Mouse (Mus musculus) kidney, postnatal 0 days (tissue): Measurements from ENCODE around the gene Fbxw7. TPM values are rescaled to one million over a fixed set of nuclear protein-coding genes. Genes with fewer than 3 reads are reported as not detected.

ENCODE experiments used
- ATAC-seq: fragments of 200-750 bp; cut with Nextera tagmentation; replicated peaks from 2 replicates; pipeline ENCODE4 v1.8.0; 2017; ENCODE audit warnings: low read depth, moderate number of reproducible peaks, moderate TSS enrichment, moderate library complexity; ENCODE audit not compliant: low FRiP score
- DNase-seq: peaks from one replicate; pipeline ENCODE4 v3.0.0-alpha.2; 2016; ENCODE audit warnings: low spot score
- H3K27ac ChIP-seq: fragments of 300-500 bp; sonication (generic); 2 replicates; pipeline ENCODE4 v1.5.1; 2014; ENCODE audit warnings: mild to moderate bottlenecking
- H3K27me3 ChIP-seq: fragments of 300-500 bp; sonication (generic); 2 replicates; pipeline ENCODE4 v1.6.1; 2014; ENCODE audit warnings: low read length, mixed read lengths; ENCODE audit not compliant: insufficient read depth
- H3K36me3 ChIP-seq: fragments of 300-500 bp; sonication (generic); 2 replicates; pipeline ENCODE4 v1.6.1; 2014; ENCODE audit warnings: low read length, mixed read lengths; ENCODE audit not compliant: insufficient read depth
- H3K4me1 ChIP-seq: fragments of 300-500 bp; sonication (generic); replicated peaks from 2 replicates; pipeline ENCODE4 v1.6.1; 2014; ENCODE audit warnings: antibody characterized with exemption, low read length, mixed read lengths; ENCODE audit not compliant: insufficient read depth
- H3K4me2 ChIP-seq: fragments of 300-500 bp; sonication (generic); 2 replicates; pipeline ENCODE4 v1.6.1; 2014; ENCODE audit warnings: mild to moderate bottlenecking, low read length, moderate library complexity, mixed read lengths
- H3K4me3 ChIP-seq: fragments of 300-500 bp; sonication (generic); replicated peaks from 2 replicates; pipeline ENCODE4 v1.5.1; 2014; ENCODE audit warnings: low read depth, low read length
- H3K9ac ChIP-seq: fragments of 300-500 bp; sonication (generic); 2 replicates; pipeline ENCODE4 v1.6.1; 2014; ENCODE audit warnings: low read depth, low read length
- H3K9me3 ChIP-seq: fragments of 300-500 bp; sonication (generic); replicated peaks from 2 replicates; pipeline ENCODE4 v1.6.1; 2016; ENCODE audit warnings: low read length, inconsistent platforms, mixed read lengths
- CTCF ChIP-seq: IDR thresholded peaks from 2 replicates; pipeline ENCODE4 v1.5.1; 2016; ENCODE audit warnings: antibody characterized with exemption, low read depth, mild to moderate bottlenecking, moderate library complexity
- WGBS: fragments of 180-500 bp; shearing (Covaris S2); extraction: QIAGEN DNeasy Blood & Tissue Kit; methylation state at CpG from one replicate; pipeline ENCODE4 v1.1.7; 2014; 5-methylcytosine and 5-hydroxymethylcytosine counted together
- polyA plus RNA-seq: library from polyadenylated mRNA; unstranded; fragments of >200 nt; fragmentation: Nextera tagmentation; extraction: Ambion mirVana; gene quantifications from 2 replicates; pipeline ENCODE4 v1.2.1, GENCODE M21; 2015

Fbxw7 gene
- polyA plus RNA-seq, 1 experiment from 2014 or later, result 7.6 TPM

DNA sequence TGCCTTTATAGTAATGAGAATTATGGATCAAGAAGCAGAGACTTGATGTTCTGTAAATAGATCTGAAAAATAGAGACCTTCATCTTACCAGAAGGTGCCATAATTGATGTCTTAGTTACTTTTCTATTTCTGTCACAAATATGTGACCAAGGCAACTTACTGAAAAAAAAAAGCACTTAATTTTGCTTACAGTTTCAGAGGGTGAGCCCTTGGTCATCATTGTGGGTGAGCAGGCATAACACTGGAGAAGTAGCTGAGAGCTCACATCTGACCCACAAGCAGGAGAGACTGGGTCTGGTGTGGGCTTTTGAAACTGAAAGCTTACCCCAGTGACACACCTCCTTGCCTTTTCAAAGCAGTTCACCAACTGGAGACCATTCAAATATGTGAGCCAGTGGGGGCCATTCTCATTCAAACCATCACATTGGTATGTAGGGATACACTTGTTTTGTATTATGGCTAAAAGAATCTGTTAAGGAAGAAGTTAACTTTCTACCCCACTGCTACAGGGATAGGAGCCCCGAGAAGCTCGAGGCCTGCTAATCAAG, 5.7 kb downstream of the Fbxw7 start:
- no peaks in the 10 kb centered on the region for H3K9me3 ChIP-seq
- H3K36me3 ChIP-seq, result no peaks in the 10 kb centered on the region
- ATAC-seq (no peak), DNase-seq (no peak)
- H3K27ac ChIP-seq, result no peak overlapping the region
- H3K4me1 ChIP-seq, result 0 out of 2 replicates have a peak, but pooled peaks cover 3% of the 10 kb centered on the region
- no peak for TF ChIP-seq CTCF
- 75% methylated on average over 2 of the region's 2 CpGs for WGBS
- no peak overlapping the region for H3K4me3 ChIP-seq
- H3K27me3 ChIP-seq, result no peaks in the 10 kb centered on the region
- no peak overlapping the region for H3K9ac ChIP-seq
- H3K4me2 ChIP-seq, result no peak overlapping the region

DNA sequence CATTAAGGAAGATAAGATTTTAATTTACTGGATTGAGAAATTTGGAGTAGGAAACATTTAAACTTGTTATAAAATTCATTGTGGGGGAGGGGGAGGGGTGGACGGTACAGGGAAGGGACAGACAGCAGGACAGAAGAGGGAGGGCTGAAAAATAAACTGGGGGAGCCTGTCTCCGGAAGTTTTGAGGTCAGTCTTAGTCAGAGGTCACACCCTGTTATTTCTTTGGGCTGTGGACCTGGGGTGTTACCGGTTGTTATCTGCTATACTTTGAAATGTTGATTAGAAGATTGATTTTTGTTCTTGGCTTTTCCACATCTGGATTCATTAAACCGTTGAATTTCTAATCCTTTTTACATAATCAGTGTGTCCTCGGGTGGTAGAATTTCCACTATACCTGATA, 10.9 kb downstream of the Fbxw7 start:
- H3K27me3 ChIP-seq, result no peaks in the 10 kb centered on the region
- H3K4me2 ChIP-seq, result no peak overlapping the region
- no peaks in the 10 kb centered on the region for H3K9me3 ChIP-seq
- DNase-seq (no peak), ATAC-seq (no peak)
- H3K27ac ChIP-seq, result no peak overlapping the region
- H3K9ac ChIP-seq, result no peak overlapping the region
- H3K4me1 ChIP-seq, result 0 out of 2 replicates have a peak, but pooled peaks cover 7% of the 10 kb centered on the region
- no peaks in the 10 kb centered on the region for H3K36me3 ChIP-seq
- TF ChIP-seq CTCF, result no peak
- no peak overlapping the region for H3K4me3 ChIP-seq
- 30% methylated on average over 5 of the region's 5 CpGs for WGBS

DNA sequence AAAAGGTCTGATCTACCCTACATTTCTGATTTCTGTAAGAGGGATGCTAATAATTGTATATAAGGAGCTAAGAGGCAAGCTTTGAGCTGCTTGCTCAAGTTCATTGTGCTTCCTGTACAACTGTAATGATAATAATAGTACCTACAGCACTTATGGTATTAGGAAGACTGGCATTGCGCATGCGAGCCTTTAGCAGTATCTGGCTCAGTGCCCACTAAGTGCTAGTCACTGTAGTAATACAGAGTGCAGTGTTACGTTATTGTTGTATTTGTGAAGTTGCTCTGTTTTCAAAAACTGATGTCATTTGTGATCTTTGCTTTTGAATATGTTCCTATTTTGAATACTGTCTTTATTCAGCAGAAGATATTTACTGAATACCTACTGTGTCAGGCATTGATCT, 11.3 kb downstream of the Fbxw7 start:
- Histone ChIP-seq H3K4me2 (no peak overlapping the region), H3K9ac (no peak overlapping the region), H3K27me3 (no peaks in the 10 kb centered on the region), H3K4me1 (0 out of 2 replicates have a peak, but pooled peaks cover 7% of the 10 kb centered on the region), H3K4me3 (no peak overlapping the region), H3K9me3 (no peaks in the 10 kb centered on the region), H3K27ac (no peak overlapping the region), H3K36me3 (no peaks in the 10 kb centered on the region)
- ATAC-seq (no peak), DNase-seq (no peak)
- 76% methylated on average over 3 of the region's 3 CpGs for WGBS
- TF ChIP-seq CTCF, result no peak

DNA sequence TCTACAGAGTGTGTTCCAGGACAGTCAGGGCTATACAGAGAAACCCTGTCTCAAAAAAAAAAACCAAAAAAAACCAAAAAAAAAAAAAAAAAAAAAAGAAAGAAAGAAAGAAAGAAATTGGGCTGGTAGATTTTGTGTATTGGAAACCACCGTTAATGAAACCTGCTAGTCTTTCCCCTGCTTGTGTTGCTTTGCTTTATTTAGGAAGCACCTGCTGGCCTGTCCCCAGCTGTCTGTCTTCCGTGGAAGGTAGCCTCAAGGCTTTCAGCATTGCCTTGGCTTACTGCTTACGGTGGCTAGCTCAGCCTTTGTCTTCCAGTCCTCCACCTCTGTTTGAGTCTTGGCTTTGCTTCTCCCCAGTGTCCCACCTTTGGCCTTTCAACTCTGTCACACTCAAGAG, 11.9 kb downstream of the Fbxw7 start:
- no peak overlapping the region for H3K4me2 ChIP-seq
- no peaks in the 10 kb centered on the region for H3K36me3 ChIP-seq
- DNase-seq (no peak), ATAC-seq (no peak)
- no peak overlapping the region for H3K9ac ChIP-seq
- H3K4me1 ChIP-seq, result 0 out of 2 replicates have a peak, but pooled peaks cover 7% of the 10 kb centered on the region
- H3K27ac ChIP-seq, result no peak overlapping the region
- no peak overlapping the region for H3K4me3 ChIP-seq
- 86% methylated on average over 3 of the region's 3 CpGs for WGBS
- H3K9me3 ChIP-seq, result no peaks in the 10 kb centered on the region
- no peak for TF ChIP-seq CTCF
- H3K27me3 ChIP-seq, result no peaks in the 10 kb centered on the region

DNA sequence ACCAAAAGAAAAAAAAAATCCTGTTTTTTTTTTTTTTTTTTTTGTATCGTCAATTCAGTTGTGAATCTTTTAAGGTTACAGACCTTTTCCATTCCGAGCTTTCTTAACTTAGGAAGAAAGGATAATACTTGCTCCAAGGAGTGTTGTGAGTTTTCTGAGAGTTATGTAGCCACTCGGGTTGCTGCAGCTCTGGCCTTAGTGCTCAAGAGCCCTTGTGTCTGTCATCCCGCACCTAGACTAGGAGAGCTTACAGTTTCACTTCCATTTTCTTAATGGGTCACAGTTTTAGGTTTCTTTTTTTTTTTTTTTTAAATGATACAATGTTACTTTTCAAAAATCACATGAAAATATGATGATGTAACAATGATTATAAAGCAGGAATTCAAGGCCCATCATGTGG, 12.5 kb downstream of the Fbxw7 start:
- no peaks in the 10 kb centered on the region for H3K9me3 ChIP-seq
- 0 out of 2 replicates have a peak, but pooled peaks cover 7% of the 10 kb centered on the region for H3K4me1 ChIP-seq
- no peak overlapping the region for H3K4me2 ChIP-seq
- H3K27me3 ChIP-seq, result no peaks in the 10 kb centered on the region
- TF ChIP-seq CTCF, result no peak
- 85% methylated on average over 4 of the region's 4 CpGs for WGBS
- no peak overlapping the region for H3K27ac ChIP-seq
- no peak overlapping the region for H3K9ac ChIP-seq
- DNase-seq (no peak), ATAC-seq (no peak)
- H3K4me3 ChIP-seq, result no peak overlapping the region
- H3K36me3 ChIP-seq, result no peaks in the 10 kb centered on the region

DNA sequence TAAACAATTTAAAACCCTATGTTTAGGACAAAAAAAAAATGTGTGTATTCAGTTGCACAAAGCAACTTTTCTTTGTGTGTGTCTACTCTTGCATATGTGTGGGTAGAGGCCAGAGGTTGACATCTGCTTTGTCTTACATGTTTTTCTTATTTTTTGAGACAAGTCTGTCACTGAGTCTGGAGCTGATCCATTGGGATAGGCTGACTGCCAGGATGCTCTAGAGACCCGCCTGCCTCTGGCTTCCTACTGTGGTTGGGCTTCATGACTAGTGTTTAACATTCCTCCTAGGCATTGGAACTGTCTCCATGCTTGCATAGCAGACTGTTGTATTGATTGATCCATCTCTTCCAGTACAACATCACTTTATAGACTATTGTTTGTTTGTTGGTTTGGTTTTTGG, 14.3 kb downstream of the Fbxw7 start:
- no peak for TF ChIP-seq CTCF
- 0 out of 2 replicates have a peak, but pooled peaks cover 7% of the 10 kb centered on the region for H3K4me1 ChIP-seq
- H3K27me3 ChIP-seq, result no peaks in the 10 kb centered on the region
- WGBS, result 82% methylated on average over 1 of the region's 1 CpGs
- H3K4me3 ChIP-seq, result no peak overlapping the region
- H3K4me2 ChIP-seq, result no peak overlapping the region
- H3K27ac ChIP-seq, result no peak overlapping the region
- ATAC-seq (no peak), DNase-seq (no peak)
- no peaks in the 10 kb centered on the region for H3K36me3 ChIP-seq
- H3K9ac ChIP-seq, result no peak overlapping the region
- no peaks in the 10 kb centered on the region for H3K9me3 ChIP-seq

GRCm38 (mm10) chr3:84836029-84836428, 21.0 kb downstream of the Fbxw7 start:
- no peaks in the 10 kb centered on the region for H3K27me3 ChIP-seq
- no peak for DNase-seq
- WGBS, result 72% methylated on average over 5 of the region's 5 CpGs
- H3K4me3 ChIP-seq, result no peak overlapping the region
- no peak for ATAC-seq
- H3K27ac ChIP-seq, result no peak overlapping the region
- H3K36me3 ChIP-seq, result no peaks in the 10 kb centered on the region
- no peaks in the 10 kb centered on the region for H3K4me1 ChIP-seq
- no peak for TF ChIP-seq CTCF
- no peak overlapping the region for H3K4me2 ChIP-seq
- no peaks in the 10 kb centered on the region for H3K9me3 ChIP-seq
- H3K9ac ChIP-seq, result no peak overlapping the region
